ENCODE assay signal across 8 mouse cellular contexts in the genomic region with DNA sequence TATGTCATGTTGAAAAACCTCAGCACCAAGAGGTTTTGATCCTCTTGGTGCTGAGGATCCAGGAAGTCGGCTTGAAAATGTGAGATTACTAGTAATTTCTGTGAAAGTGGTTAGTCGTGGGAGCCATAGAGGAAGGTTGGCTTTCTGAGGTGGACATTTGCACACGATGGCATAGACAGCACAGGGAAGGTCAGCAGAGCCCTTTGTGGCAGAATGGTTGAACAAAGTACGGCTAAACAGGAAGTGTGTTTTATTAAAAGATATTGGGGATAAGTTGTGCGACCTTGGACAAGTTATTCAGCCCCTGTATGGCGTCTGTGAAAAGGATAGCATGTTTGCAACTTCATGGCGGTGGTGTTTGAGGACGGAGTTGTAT. TPM values are rescaled to one million over a fixed set of nuclear protein-coding genes. Genes with fewer than 3 reads are reported as not detected.
DNase-seq lines count a peak whose midpoint lies in the region; ATAC-seq and TF ChIP-seq lines count a peak whose summit lies in the region.

No protein-coding gene starts in this region.

- peak overlapping the region; percentile 83 for H3K4me2 ChIP-seq in liver, embryonic 12.5 days
- peak overlapping the region; percentile 71 for H3K4me2 ChIP-seq in stomach, postnatal 0 days (replicated peaks; ENCODE audit: low read depth)

- peaks cover 1% of the 10 kb centered on the region; the same call in 1 of the 2 replicates for H3K36me3 ChIP-seq in testis, adult 2 months (ENCODE audit: control insufficient read depth, insufficient read depth, low read length)
- peaks cover 4% of the 10 kb centered on the region; the same call in 1 of the 2 replicates for H3K36me3 ChIP-seq in liver, embryonic 12.5 days
- no peaks in the 10 kb centered on the region for H3K36me3 ChIP-seq in stomach, postnatal 0 days (ENCODE audit: control insufficient read depth, insufficient read depth, low read length)

- no peak for DNase-seq in cerebellum, adult 2 months
- no peak for DNase-seq in cerebellum, adult 11 months
- DNase-seq in testis, postnatal 10 days (ENCODE audit: low spot score) = no peak
- DNase-seq in stomach, postnatal 0 days (ENCODE audit: low spot score) = no peak
- DNase-seq in testis, postnatal 14 days (ENCODE audit: low spot score) = no peak
- DNase-seq in frontal cortex, adult 2 months (ENCODE audit: extremely low spot score in 1 of 2, low spot score in 1 of 2) = no peak

- 39% methylated on average over 8 of the region's 8 CpGs for WGBS in cerebellum, adult 2 months
- WGBS in liver, embryonic 12.5 days (ENCODE audit: insufficient replicate concordance) = 16% methylated on average over 8 of the region's 8 CpGs
- 23% methylated on average over 8 of the region's 8 CpGs for WGBS in stomach, postnatal 0 days

- peak overlapping the region; percentile 83 for H3K9ac ChIP-seq in liver, embryonic 12.5 days
- H3K9ac ChIP-seq in stomach, postnatal 0 days (ENCODE audit: low read length) = peak overlapping the region; percentile 76

- H3K4me1 ChIP-seq in cerebellum, adult 2 months (ENCODE audit: control insufficient read depth, insufficient read depth, low read length) = 0 out of 2 replicates have a peak, but pooled peaks cover 3% of the 10 kb centered on the region
- peaks cover 5% of the 10 kb centered on the region; the same call in 1 of the 2 replicates for H3K4me1 ChIP-seq in testis, adult 2 months (ENCODE audit: control insufficient read depth, insufficient read depth, low read length)
- H3K4me1 ChIP-seq in liver, embryonic 12.5 days = peaks cover 40% of the 10 kb centered on the region
- H3K4me1 ChIP-seq in stomach, postnatal 0 days (replicated peaks; ENCODE audit: control insufficient read depth, insufficient read depth) = no peaks in the 10 kb centered on the region

- no peak for TF ChIP-seq CTCF in cerebellum, adult 2 months (IDR thresholded peaks at IDR 0.05; ENCODE audit: borderline replicate concordance, insufficient read depth, low read depth, low read length)
- no peak for TF ChIP-seq CTCF in testis, adult 2 months (IDR thresholded peaks at IDR 0.05; ENCODE audit: control insufficient read depth, insufficient read depth, insufficient replicate concordance, low read depth, low read length)
- no peak for TF ChIP-seq CTCF in stomach, postnatal 0 days (IDR thresholded peaks at IDR 0.05; ENCODE audit: low read depth)

- H3K9me3 ChIP-seq in liver, embryonic 12.5 days (replicated peaks) = no peaks in the 10 kb centered on the region
- no peaks in the 10 kb centered on the region for H3K9me3 ChIP-seq in stomach, postnatal 0 days (ENCODE audit: control insufficient read depth, low read length)

- no peaks in the 10 kb centered on the region for H3K27me3 ChIP-seq in cerebellum, adult 2 months (ENCODE audit: control insufficient read depth, insufficient read depth, low read length)
- no peaks in the 10 kb centered on the region for H3K27me3 ChIP-seq in testis, adult 2 months (ENCODE audit: control insufficient read depth, insufficient read depth, low read length)
- no peaks in the 10 kb centered on the region for H3K27me3 ChIP-seq in liver, embryonic 12.5 days (replicated peaks)
- no peaks in the 10 kb centered on the region for H3K27me3 ChIP-seq in stomach, postnatal 0 days (ENCODE audit: control insufficient read depth, insufficient read depth, low read length)

- peak overlapping the region; percentile 62 for H3K4me3 ChIP-seq in cerebellum, adult 2 months (replicated peaks; ENCODE audit: insufficient read depth, low read depth, low read length)
- peak overlapping the region; percentile 95 for H3K4me3 ChIP-seq in testis, adult 2 months (ENCODE audit: control insufficient read depth, low read depth, low read length)
- peak overlapping the region; percentile 76 for H3K4me3 ChIP-seq in liver, embryonic 12.5 days
- H3K4me3 ChIP-seq in stomach, postnatal 0 days (ENCODE audit: low read depth, low read length) = peak overlapping the region; percentile 53

- no peak for TF ChIP-seq POLR2A in cerebellum, adult 2 months (IDR thresholded peaks at IDR 0.05; ENCODE audit: borderline replicate concordance, insufficient read depth, low read length)
- no peak for TF ChIP-seq POLR2A in testis, adult 2 months (IDR thresholded peaks at IDR 0.05; ENCODE audit: control insufficient read depth, low read depth, low read length)

- TF ChIP-seq EP300 in stomach, postnatal 0 days (optimal IDR thresholded peaks at IDR 0.05) = no peak

- ATAC-seq in liver, embryonic 12.5 days = peak; percentile 30
- ATAC-seq in stomach, postnatal 0 days (ENCODE audit: low FRiP score, low TSS enrichment) = peak; percentile 30

- peak overlapping the region; percentile 38; the same call in 1 of the 2 replicates for H3K27ac ChIP-seq in cerebellum, adult 2 months (ENCODE audit: insufficient read depth, low read length)
- H3K27ac ChIP-seq in testis, adult 2 months (ENCODE audit: control insufficient read depth, insufficient read depth, low read depth, low read length) = peak overlapping the region; percentile 91; the same call in 1 of the 2 replicates
- peak overlapping the region; percentile 87 for H3K27ac ChIP-seq in liver, embryonic 12.5 days
- H3K27ac ChIP-seq in stomach, postnatal 0 days (replicated peaks) = peak overlapping the region; percentile 87

RNA-seq across cellular contexts. Expression of a gene that starts 0.5 kb away (rescaled TPM):
- 28.8 and 30.2 TPM in 2 replicates for polyA plus RNA-seq in cerebellum, adult 2 months (2012; rRNA removed)
- polyA plus RNA-seq in testis, adult 2 months (2012; rRNA removed) = 8.6 and 11.9 TPM in 2 replicates
- 34.9 and 35.0 TPM in 2 replicates for polyA plus RNA-seq in liver, embryonic 12.5 days (2016; fragmentation: Nextera tagmentation; extraction: Ambion mirVana)
- polyA plus RNA-seq in stomach, postnatal 0 days (2015; fragmentation: Nextera tagmentation; extraction: Ambion mirVana) = 27.4 and 29.1 TPM in 2 replicates
- 34.4 and 39.4 TPM in 2 replicates for polyA plus RNA-seq in frontal cortex, adult 2 months (2012; rRNA removed)

RNA-seq across cellular contexts. Expression of a gene that starts 31.1 kb away (rescaled TPM):
- 44.4 and 52.4 TPM in 2 replicates for polyA plus RNA-seq in cerebellum, adult 2 months (2012; rRNA removed)
- polyA plus RNA-seq in testis, adult 2 months (2012; rRNA removed) = 12.8 and 15.6 TPM in 2 replicates
- polyA plus RNA-seq in liver, embryonic 12.5 days (2016; fragmentation: Nextera tagmentation; extraction: Ambion mirVana) = 51.0 and 51.9 TPM in 2 replicates
- polyA plus RNA-seq in stomach, postnatal 0 days (2015; fragmentation: Nextera tagmentation; extraction: Ambion mirVana) = 32.3 and 32.4 TPM in 2 replicates
- polyA plus RNA-seq in frontal cortex, adult 2 months (2012; rRNA removed) = 36.9 and 37.2 TPM in 2 replicates

Comparison
In these comparisons a context has a peak if more than half of its experiments do, and no peak if none do; other contexts are left out.
1. H3K27ac ChIP-seq: peak in every context shown above with its lines; median percentile 91 in testis, adult 2 months; 87 in liver, embryonic 12.5 days; 87 in stomach, postnatal 0 days; 38 in cerebellum, adult 2 months.